Mouse (Mus musculus) thymus, postnatal 0 days (tissue): Measurements from ENCODE around the gene Dytn. TPM values are rescaled to one million over a fixed set of nuclear protein-coding genes. Genes with fewer than 3 reads are reported as not detected.

ENCODE experiments used
- DNase-seq: peaks from one replicate; pipeline ENCODE4 v3.0.0-alpha.2; 2015; ENCODE audit warnings: low spot score
- polyA plus RNA-seq: library from polyadenylated mRNA; unstranded; fragments of >200 nt; fragmentation: Nextera tagmentation; extraction: Ambion mirVana; gene quantifications from 2 replicates; pipeline ENCODE4 v1.2.1, GENCODE M21; 2015

Gene Dytn
- polyA plus RNA-seq, 1 experiment from 2014 or later, result not detected

- no peak for DNase-seq
These were observed 107.6 kb downstream of the Dytn start for GRCm38 (mm10) chr1:63579153-63579552.

- no peak for DNase-seq
These were observed 109.9 kb downstream of the Dytn start for GRCm38 (mm10) chr1:63576803-63577202.

- no peak for DNase-seq
These were observed 112.7 kb downstream of the Dytn start for GRCm38 (mm10) chr1:63573864-63574611.

- no peak for DNase-seq
These were observed 113.3 kb downstream of the Dytn start for GRCm38 (mm10) chr1:63573432-63573831.

Other genes starting within 250 kb of the Dytn start
- 1.6 and 3.3 TPM in 2 replicates for gene Adam23, start 241.0 kb downstream of the Dytn start, polyA plus RNA-seq
- not detected in 2 replicates for gene Gm39653, start 71.0 kb downstream of the Dytn start, polyA plus RNA-seq
- gene Mdh1b, start 43.4 kb upstream of the Dytn start, polyA plus RNA-seq, result not detected in 2 replicates
- 42.2 and 46.3 TPM in 2 replicates for gene Fastkd2, start 43.7 kb upstream of the Dytn start, polyA plus RNA-seq
- gene 4933402D24Rik, start 82.3 kb upstream of the Dytn start, polyA plus RNA-seq, result not detected in 2 replicates